Mouse (Mus musculus): ENCODE measurements at regions not wholly inside any gene's neighbourhood (a gene's known extent, or its start where the extent isn't known, plus 50 kb on each side); places are given as distances from the start of the nearest gene placed in this dataset.

GRCm38 (mm10) chr3:54604705-54605379 is 87.8 kb upstream of the Supt20 start:
- no peak for DNase-seq

- no peak for DNase-seq
Measured at GRCm38 (mm10) chr3:54611431-54611990, 81.1 kb upstream of the Supt20 start.

DNA sequence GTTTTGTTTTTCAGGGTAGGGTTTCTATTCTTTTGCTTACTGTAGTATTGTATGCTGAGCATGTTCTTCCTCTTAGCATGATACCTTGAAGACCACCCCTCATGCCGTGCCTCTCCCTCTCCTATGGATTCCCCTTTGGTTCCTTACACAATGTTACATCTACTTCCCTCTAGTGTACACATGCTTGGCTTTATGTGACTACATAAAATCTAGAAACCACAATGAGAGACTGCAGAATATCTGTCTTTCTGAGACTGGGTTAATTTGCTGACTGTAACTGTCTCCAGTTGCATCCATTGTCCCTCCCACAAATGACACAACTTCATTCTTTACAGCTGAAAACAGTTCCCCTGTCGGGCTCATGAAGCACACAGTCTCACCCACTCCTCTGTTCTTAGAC is 78.8 kb upstream of the Supt20 start:
- DNase-seq = no peak

- no peak for DNase-seq
Measured at GRCm38 (mm10) chr3:54617298-54617697, 75.3 kb upstream of the Supt20 start.

DNA sequence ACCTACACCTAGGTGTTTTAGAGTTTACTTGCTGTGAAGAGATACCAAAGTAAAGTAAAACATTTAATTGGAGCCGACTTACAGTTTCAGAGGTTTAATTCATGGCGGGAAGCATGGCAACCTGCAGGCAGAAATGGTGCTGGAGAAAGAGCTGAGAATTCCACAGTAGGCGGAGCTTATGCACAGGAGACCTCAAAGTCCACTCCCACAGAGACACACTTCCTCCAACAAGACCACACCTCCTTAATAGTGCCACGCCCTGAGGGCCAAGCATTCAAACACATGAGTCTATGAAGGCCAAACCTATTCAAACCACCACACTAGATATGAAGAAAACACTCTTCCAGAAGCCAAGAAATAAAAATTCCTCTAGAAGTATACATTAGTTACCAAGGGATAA is 74.3 kb upstream of the Supt20 start:
- DNase-seq = no peak

DNA sequence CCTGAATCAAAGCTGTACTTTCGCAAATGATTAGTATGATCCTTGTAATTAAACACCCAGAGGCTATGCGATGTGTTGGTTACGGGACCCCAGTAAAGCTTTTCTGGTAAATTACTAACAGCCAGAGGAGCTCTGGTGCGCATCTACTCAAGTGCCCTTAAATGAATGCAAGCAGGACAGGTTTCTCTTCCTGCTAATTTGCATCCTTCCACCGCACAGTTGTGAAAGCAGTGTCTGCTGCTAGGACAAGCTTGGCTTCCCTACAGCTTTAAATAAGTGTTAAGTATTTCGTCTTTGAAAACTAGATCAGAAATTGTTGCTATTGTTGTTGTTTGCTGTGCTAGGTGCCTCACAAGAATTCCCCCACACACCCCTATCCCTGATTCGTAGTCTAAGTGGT is 62.4 kb upstream of the Supt20 start:
- no peak for DNase-seq

DNA sequence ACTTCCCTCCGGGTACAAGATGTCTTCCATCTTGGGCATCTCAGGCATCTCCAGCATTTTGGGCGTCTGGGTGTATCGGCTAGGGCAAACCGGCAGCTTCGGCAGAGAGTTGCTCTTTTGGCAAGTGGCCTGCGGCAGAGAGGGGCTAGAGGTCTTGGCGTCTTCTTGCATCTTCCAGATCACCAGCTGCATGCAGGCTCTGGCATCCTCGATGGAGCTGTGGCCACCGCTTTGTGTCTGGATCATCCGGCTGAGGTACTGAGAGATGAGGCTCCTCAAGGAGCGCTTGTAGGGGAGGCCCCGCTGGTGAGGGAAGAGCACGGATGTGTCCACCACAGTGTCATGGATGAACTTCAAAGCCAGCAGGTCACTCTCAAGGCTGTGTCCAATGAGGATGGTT is 59.9 kb upstream of the Supt20 start:
- DNase-seq = no peak

DNA sequence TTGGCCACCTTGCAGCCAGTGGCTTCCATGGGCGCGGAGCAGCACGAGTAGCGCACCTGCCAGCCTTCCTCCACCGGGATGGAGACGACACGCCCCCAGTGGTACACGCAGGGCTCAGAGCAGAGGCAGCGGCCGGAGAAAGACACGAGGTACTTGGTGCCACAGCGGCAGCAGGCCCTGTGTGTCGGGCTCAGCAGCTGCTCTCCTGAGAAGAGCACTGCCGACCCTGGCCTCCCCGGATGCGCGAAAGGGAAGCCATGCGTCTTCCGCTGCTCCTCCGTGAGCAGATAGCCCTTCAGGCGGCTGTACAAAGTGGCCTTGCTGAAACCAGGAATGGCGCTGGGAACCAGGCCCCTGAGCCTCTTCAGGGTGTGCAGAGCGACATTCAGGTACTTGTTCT is 59.2 kb upstream of the Supt20 start:
- DNase-seq = no peak

- no peak for DNase-seq
Measured at GRCm38 (mm10) chr3:54634456-54634855, 58.2 kb upstream of the Supt20 start.
